Mouse (Mus musculus): ENCODE measurements at regions not wholly inside any gene's neighbourhood (a gene's known extent, or its start where the extent isn't known, plus 50 kb on each side); places are given as distances from the start of the nearest gene placed in this dataset.

- DNase-seq (ENCODE audit: low read depth, low spot score) = no peak
- peaks cover 8 to 29% of the 10 kb centered on the region in 2 experiments; a peak in 3 of 4 replicates for H3K4me1 ChIP-seq (ENCODE audit: control insufficient read depth in 2 of 2, insufficient read depth in 2 of 2, low read length in 2 of 2, poor library complexity in 1 of 2)
- H3K36me3 ChIP-seq (ENCODE audit: control insufficient read depth, insufficient read depth, low read length, poor library complexity, severe bottlenecking) = no peaks in the 10 kb centered on the region
- H3K27ac ChIP-seq (ENCODE audit: insufficient read depth, low read depth, low read length, poor library complexity, severe bottlenecking) = 0 out of 2 replicates have a peak overlapping the region, but pooled peaks have one; percentile 17
- 0 out of 2 replicates have a peak overlapping the region, but pooled peaks have one; percentile 34 for H3K9ac ChIP-seq (ENCODE audit: insufficient read depth, low read depth, low read length, poor library complexity, severe bottlenecking)
- H3K4me3 ChIP-seq (ENCODE audit: insufficient read depth in 1 of 2, low read depth in 1 of 2, low read length in 2 of 2, poor library complexity in 1 of 2, severe bottlenecking in 1 of 2) = no peak overlapping the region
- TF ChIP-seq CHD2 (IDR thresholded peaks at IDR 0.05; ENCODE audit: low read depth, low read length) (no peak), MAFK (IDR thresholded peaks at IDR 0.05; ENCODE audit: insufficient read depth, low read depth, low read length) (no peak), ZC3H11A (IDR thresholded peaks at IDR 0.05; ENCODE audit: borderline replicate concordance, low read depth, low read length) (no peak), ZNF384 (IDR thresholded peaks at IDR 0.05; ENCODE audit: low read depth, low read length) (no peak), HCFC1 (IDR thresholded peaks at IDR 0.05; ENCODE audit: borderline replicate concordance, insufficient read depth, low read length) (no peak)
- no peaks in the 10 kb centered on the region for H3K9me3 ChIP-seq (ENCODE audit: control insufficient read depth, insufficient read depth, low read depth, low read length)
- in situ Hi-C loops (cut with MboI; ENCODE audit: low sequenced_read_pairs in 2 of 2, unreplicated experiment in 2 of 2) = no loop called here
Measured at GRCm38 (mm10) chr16:30172136-30172731, 95.1 kb downstream of the Cpn2 start.

GRCm38 (mm10) chr16:30172798-30173202 is 94.5 kb downstream of the Cpn2 start:
- no peak for DNase-seq (ENCODE audit: low read depth, low spot score)
- no peaks in the 10 kb centered on the region for H3K9me3 ChIP-seq (ENCODE audit: control insufficient read depth, insufficient read depth, low read depth, low read length)
- in situ Hi-C loops (cut with MboI; ENCODE audit: low sequenced_read_pairs in 2 of 2, unreplicated experiment in 2 of 2) = no loop called here
- no peak overlapping the region for H3K4me3 ChIP-seq (ENCODE audit: insufficient read depth in 1 of 2, low read depth in 1 of 2, low read length in 2 of 2, poor library complexity in 1 of 2, severe bottlenecking in 1 of 2)
- peaks cover 8 to 29% of the 10 kb centered on the region in 2 experiments; a peak in 3 of 4 replicates for H3K4me1 ChIP-seq (ENCODE audit: control insufficient read depth in 2 of 2, insufficient read depth in 2 of 2, low read length in 2 of 2, poor library complexity in 1 of 2)
- H3K9ac ChIP-seq (ENCODE audit: insufficient read depth, low read depth, low read length, poor library complexity, severe bottlenecking) = no peak overlapping the region
- no peak overlapping the region for H3K27ac ChIP-seq (ENCODE audit: insufficient read depth, low read depth, low read length, poor library complexity, severe bottlenecking)
- no peaks in the 10 kb centered on the region for H3K36me3 ChIP-seq (ENCODE audit: control insufficient read depth, insufficient read depth, low read length, poor library complexity, severe bottlenecking)
- TF ChIP-seq ZNF384 (IDR thresholded peaks at IDR 0.05; ENCODE audit: low read depth, low read length) = no peak
- no peak for TF ChIP-seq CHD2 (IDR thresholded peaks at IDR 0.05; ENCODE audit: low read depth, low read length)
- no peak for TF ChIP-seq MAFK (IDR thresholded peaks at IDR 0.05; ENCODE audit: insufficient read depth, low read depth, low read length)
- TF ChIP-seq HCFC1 (IDR thresholded peaks at IDR 0.05; ENCODE audit: borderline replicate concordance, insufficient read depth, low read length) = no peak
- TF ChIP-seq ZC3H11A (IDR thresholded peaks at IDR 0.05; ENCODE audit: borderline replicate concordance, low read depth, low read length) = no peak

GRCm38 (mm10) chr16:30173953-30174874 is 93.1 kb downstream of the Cpn2 start:
- DNase-seq (ENCODE audit: low read depth, low spot score) = no peak
- TF ChIP-seq MAFK (IDR thresholded peaks at IDR 0.05; ENCODE audit: insufficient read depth, low read depth, low read length) (no peak), ZNF384 (IDR thresholded peaks at IDR 0.05; ENCODE audit: low read depth, low read length) (no peak), CHD2 (IDR thresholded peaks at IDR 0.05; ENCODE audit: low read depth, low read length) (no peak), HCFC1 (IDR thresholded peaks at IDR 0.05; ENCODE audit: borderline replicate concordance, insufficient read depth, low read length) (no peak), ZC3H11A (IDR thresholded peaks at IDR 0.05; ENCODE audit: borderline replicate concordance, low read depth, low read length) (no peak)
- peaks cover 8 to 26% of the 10 kb centered on the region in 2 experiments; a peak in 3 of 4 replicates for H3K4me1 ChIP-seq (ENCODE audit: control insufficient read depth in 2 of 2, insufficient read depth in 2 of 2, low read length in 2 of 2, poor library complexity in 1 of 2)
- H3K9me3 ChIP-seq (ENCODE audit: control insufficient read depth, insufficient read depth, low read depth, low read length) = no peaks in the 10 kb centered on the region
- H3K4me3 ChIP-seq (ENCODE audit: insufficient read depth in 1 of 2, low read depth in 1 of 2, low read length in 2 of 2, poor library complexity in 1 of 2, severe bottlenecking in 1 of 2) = no peak overlapping the region
- H3K9ac ChIP-seq (ENCODE audit: insufficient read depth, low read depth, low read length, poor library complexity, severe bottlenecking) = no peak overlapping the region
- H3K27ac ChIP-seq (ENCODE audit: insufficient read depth, low read depth, low read length, poor library complexity, severe bottlenecking) = no peak overlapping the region
- no peaks in the 10 kb centered on the region for H3K36me3 ChIP-seq (ENCODE audit: control insufficient read depth, insufficient read depth, low read length, poor library complexity, severe bottlenecking)
- in situ Hi-C loops (cut with MboI; ENCODE audit: low sequenced_read_pairs in 2 of 2, unreplicated experiment in 2 of 2) = no loop called here

- Histone ChIP-seq H3K9me3 (ENCODE audit: control insufficient read depth, insufficient read depth, low read depth, low read length) (no peaks in the 10 kb centered on the region), H3K36me3 (ENCODE audit: control insufficient read depth, insufficient read depth, low read length, poor library complexity, severe bottlenecking) (no peaks in the 10 kb centered on the region), H3K9ac (ENCODE audit: insufficient read depth, low read depth, low read length, poor library complexity, severe bottlenecking) (no peak overlapping the region), H3K4me1 (ENCODE audit: control insufficient read depth in 2 of 2, insufficient read depth in 2 of 2, low read length in 2 of 2, poor library complexity in 1 of 2) (peaks cover 6 to 19% of the 10 kb centered on the region in 2 experiments; a peak in 2 of 4 replicates), H3K27ac (ENCODE audit: insufficient read depth, low read depth, low read length, poor library complexity, severe bottlenecking) (no peak overlapping the region), H3K4me3 (ENCODE audit: insufficient read depth in 1 of 2, low read depth in 1 of 2, low read length in 2 of 2, poor library complexity in 1 of 2, severe bottlenecking in 1 of 2) (no peak overlapping the region)
- no peak for DNase-seq (ENCODE audit: low read depth, low spot score)
- TF ChIP-seq ZC3H11A (IDR thresholded peaks at IDR 0.05; ENCODE audit: borderline replicate concordance, low read depth, low read length) = no peak
- no peak for TF ChIP-seq MAFK (IDR thresholded peaks at IDR 0.05; ENCODE audit: insufficient read depth, low read depth, low read length)
- TF ChIP-seq HCFC1 (IDR thresholded peaks at IDR 0.05; ENCODE audit: borderline replicate concordance, insufficient read depth, low read length) = no peak
- TF ChIP-seq CHD2 (IDR thresholded peaks at IDR 0.05; ENCODE audit: low read depth, low read length) = no peak
- TF ChIP-seq ZNF384 (IDR thresholded peaks at IDR 0.05; ENCODE audit: low read depth, low read length) = no peak
- in situ Hi-C loops (cut with MboI; ENCODE audit: low sequenced_read_pairs in 2 of 2, unreplicated experiment in 2 of 2) = no loop called here
Measured at GRCm38 (mm10) chr16:30176306-30176705, 91.0 kb downstream of the Cpn2 start.

Data from ES-E14 (cell line).